Mouse (Mus musculus) embryonic fibroblast, embryonic 13.5 days (primary cell): ENCODE measurements around the gene Adamts4. TPM values are rescaled to one million over a fixed set of nuclear protein-coding genes. Genes with fewer than 3 reads are reported as not detected.

Experiments
- H3K27ac ChIP-seq: 2 replicates; pipeline ENCODE4 v1.5.1; 2012; ENCODE audit warnings: low read length, control low read depth, inconsistent platforms; ENCODE audit not compliant: insufficient read depth
- H3K4me1 ChIP-seq: 2 replicates; pipeline ENCODE4 v1.6.1; 2011; ENCODE audit warnings: low read length; ENCODE audit not compliant: control insufficient read depth, insufficient read depth
- H3K4me3 ChIP-seq: 2 replicates; pipeline ENCODE4 v1.5.1; 2011; ENCODE audit warnings: mild to moderate bottlenecking, control low read depth, low read length; ENCODE audit not compliant: insufficient read depth
- CTCF ChIP-seq: IDR thresholded peaks from 2 replicates; pipeline ENCODE4 v1.5.1; 2011; ENCODE audit warnings: mild to moderate bottlenecking, control low read depth, low read length, moderate library complexity, borderline replicate concordance; ENCODE audit not compliant: insufficient read depth
- POLR2A ChIP-seq: IDR thresholded peaks from 2 replicates; pipeline ENCODE4 v1.6.1; 2011; ENCODE audit warnings: low read depth, mild to moderate bottlenecking, control low read depth, low read length, moderate library complexity
- polyA plus RNA-seq: library from polyadenylated mRNA; stranded (reverse); fragments of >200 nt; gene quantifications from 2 replicates; pipeline ENCODE4 v1.2.4, GENCODE M21; 2011; ENCODE audit warnings: low read depth; ENCODE audit not compliant: missing spikeins, insufficient read length

The Adamts4 gene
- polyA plus RNA-seq, 1 experiment = 24.3 TPM

- H3K4me3 ChIP-seq = no peak overlapping the region
- no peak for TF ChIP-seq POLR2A
- TF ChIP-seq CTCF = peak; percentile 18; the same call in 1 of the 2 replicates
- no peak overlapping the region for H3K27ac ChIP-seq
- peaks cover 13% of the 10 kb centered on the region for H3K4me1 ChIP-seq
Observed at GRCm38 (mm10) chr1:171256095-171256818, 6.0 kb downstream of the Adamts4 start.

GRCm38 (mm10) chr1:171256937-171257548 is 6.8 kb downstream of the Adamts4 start:
- TF ChIP-seq CTCF (no peak), POLR2A (no peak)
- H3K4me1 ChIP-seq = peaks cover 15% of the 10 kb centered on the region
- H3K4me3 ChIP-seq = no peak overlapping the region
- H3K27ac ChIP-seq = no peak overlapping the region

GRCm38 (mm10) chr1:171257781-171258180 is 7.6 kb downstream of the Adamts4 start:
- no peak overlapping the region for H3K4me3 ChIP-seq
- H3K27ac ChIP-seq = no peak overlapping the region
- no peak for TF ChIP-seq CTCF
- no peak for TF ChIP-seq POLR2A
- H3K4me1 ChIP-seq = peaks cover 15% of the 10 kb centered on the region

GRCm38 (mm10) chr1:171258921-171259320 is 8.7 kb downstream of the Adamts4 start:
- TF ChIP-seq CTCF (no peak), POLR2A (no peak)
- H3K4me3 ChIP-seq = no peak overlapping the region
- peaks cover 15% of the 10 kb centered on the region for H3K4me1 ChIP-seq
- H3K27ac ChIP-seq = no peak overlapping the region

GRCm38 (mm10) chr1:171260316-171260715 is 10.1 kb downstream of the Adamts4 start:
- Histone ChIP-seq H3K4me3 (no peak overlapping the region), H3K27ac (no peak overlapping the region), H3K4me1 (peaks cover 15% of the 10 kb centered on the region)
- TF ChIP-seq CTCF (no peak), POLR2A (no peak; the same call in 1 of the 2 replicates)

GRCm38 (mm10) chr1:171262594-171263130 is 12.4 kb downstream of the Adamts4 start:
- TF ChIP-seq CTCF (no peak), POLR2A (peak; percentile 64)
- Histone ChIP-seq H3K4me3 (peak overlapping the region; percentile 3), H3K27ac (peak overlapping the region; percentile 99), H3K4me1 (peaks cover 15% of the 10 kb centered on the region)

- TF ChIP-seq CTCF (no peak), POLR2A (no peak)
- peaks cover 15% of the 10 kb centered on the region for H3K4me1 ChIP-seq
- H3K4me3 ChIP-seq = no peak overlapping the region
- H3K27ac ChIP-seq = peak overlapping the region; percentile 100
Observed at GRCm38 (mm10) chr1:171263185-171263611, 13.0 kb downstream of the Adamts4 start.

GRCm38 (mm10) chr1:171263666-171264461 is 13.6 kb downstream of the Adamts4 start:
- Histone ChIP-seq H3K4me1 (peaks cover 18% of the 10 kb centered on the region), H3K27ac (peak overlapping the region; percentile 100), H3K4me3 (no peak overlapping the region)
- TF ChIP-seq POLR2A (peak; percentile 34; the same call in 1 of the 2 replicates), CTCF (no peak)

GRCm38 (mm10) chr1:171265971-171266744 is 15.9 kb downstream of the Adamts4 start:
- no peak overlapping the region for H3K27ac ChIP-seq
- TF ChIP-seq POLR2A = no peak
- TF ChIP-seq CTCF = no peak
- H3K4me1 ChIP-seq = peaks cover 7% of the 10 kb centered on the region
- no peak overlapping the region for H3K4me3 ChIP-seq
